In the genomic region with DNA sequence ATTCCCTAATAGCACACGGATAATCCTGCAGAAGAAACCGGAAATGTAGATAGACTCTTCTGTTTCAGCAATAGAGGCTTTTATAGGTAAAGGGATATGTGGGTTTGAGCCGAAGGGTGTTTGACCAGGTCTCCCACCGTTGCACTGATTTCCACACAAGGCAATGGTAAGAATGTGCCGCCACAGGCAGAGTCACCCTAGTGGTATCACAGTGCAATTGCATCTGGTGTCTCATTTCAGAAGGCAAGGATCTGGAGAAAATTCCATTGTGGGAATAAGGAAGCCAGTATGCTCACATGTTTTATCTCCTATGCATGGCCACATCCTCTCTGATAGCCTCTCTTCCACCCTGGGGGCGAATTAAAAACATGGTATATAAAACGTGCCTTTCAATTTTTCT, we compare ENCODE assay signal across 18 mouse cellular contexts.
DNase-seq lines count a peak whose midpoint lies in the region; ATAC-seq and TF ChIP-seq lines count a peak whose summit lies in the region.
"Had no signal": no experiment of that assay in that cellular context is flagged by ENCODE, and none has a peak within 500 bp of the region (broad histone marks: within the 10 kb centered on the region; RNA-seq: fewer than 3 reads in every experiment).

No protein-coding gene starts in this region.

- 0 out of 2 replicates have a peak, but pooled peaks have one; percentile 13 for TF ChIP-seq CTCF in heart, postnatal 0 days (IDR thresholded peaks at IDR 0.05; ENCODE audit: low read depth)
- 0 out of 2 replicates have a peak, but pooled peaks have one; percentile 10 for TF ChIP-seq CTCF in lung, adult 2 months (IDR thresholded peaks at IDR 0.05; ENCODE audit: insufficient read depth, low read length)

- DNase-seq in heart, postnatal 0 days (ENCODE audit: low spot score) = no peak
- no peak for DNase-seq in heart, embryonic 10.5 days (ENCODE audit: low spot score)
- no peak for DNase-seq in lung, adult 2 months
- no peak for DNase-seq in lung, adult 18-20 months
- peak; percentile 74 for DNase-seq in ES-CJ7 (ENCODE audit: low read depth, low spot score)
- no peak for DNase-seq in embryo, embryonic 10 days (ENCODE audit: low spot score)
- no peak for DNase-seq in spleen, postnatal 36 days (ENCODE audit: low spot score in 2 of 2)
- DNase-seq: adrenal gland, postnatal 10 days; cerebellum, postnatal 14 days; kidney, adult 9 months; retina, postnatal 1 day; thymus, postnatal 25 days had no signal

- H3K27ac ChIP-seq in heart, postnatal 0 days (ENCODE audit: low read depth) = no peak overlapping the region
- H3K27ac ChIP-seq in heart, embryonic 10.5 days = no peak overlapping the region
- H3K27ac ChIP-seq: embryonic facial prominence, embryonic 12.5 days; forebrain, embryonic 10.5 days; hindbrain, embryonic 14.5 days; liver, embryonic 15.5 days; neural tube, embryonic 15.5 days had no signal

- no peak overlapping the region for H3K4me2 ChIP-seq in heart, postnatal 0 days (ENCODE audit: low read depth, low read length)
- H3K4me2 ChIP-seq: embryonic facial prominence, embryonic 12.5 days; hindbrain, embryonic 14.5 days; liver, embryonic 15.5 days; neural tube, embryonic 15.5 days had no signal

- ATAC-seq in heart, postnatal 0 days (ENCODE audit: insufficient read depth, low read depth) = no peak
- 0 out of 2 replicates have a peak, but pooled peaks have one; percentile 36 for ATAC-seq in erythroblast, adult 5-6 weeks (replicated peaks; ENCODE audit: low FRiP score, poor library complexity, severe bottlenecking)

- H3K9me3 ChIP-seq in heart, postnatal 0 days (replicated peaks; ENCODE audit: control insufficient read depth, low read length) = no peaks in the 10 kb centered on the region
- no peaks in the 10 kb centered on the region for H3K9me3 ChIP-seq in heart, embryonic 10.5 days
- H3K9me3 ChIP-seq: embryonic facial prominence, embryonic 12.5 days; liver, embryonic 15.5 days; neural tube, embryonic 15.5 days had no signal

- no peak for TF ChIP-seq EP300 in heart, postnatal 0 days (IDR thresholded peaks at IDR 0.05; ENCODE audit: low read depth)

- H3K4me3 ChIP-seq in heart, postnatal 0 days (ENCODE audit: low read depth, low read length) = no peak overlapping the region
- H3K4me3 ChIP-seq in heart, embryonic 10.5 days = no peak overlapping the region
- no peak overlapping the region for H3K4me3 ChIP-seq in lung, adult 2 months (replicated peaks; ENCODE audit: extremely low read depth, low read depth, low read length)
- H3K4me3 ChIP-seq: embryonic facial prominence, embryonic 12.5 days; forebrain, embryonic 10.5 days; liver, embryonic 15.5 days; neural tube, embryonic 15.5 days had no signal

- H3K9ac ChIP-seq in heart, postnatal 0 days (replicated peaks; ENCODE audit: low read depth, low read length) = no peak overlapping the region
- H3K9ac ChIP-seq: embryonic facial prominence, embryonic 12.5 days; hindbrain, embryonic 14.5 days; liver, embryonic 15.5 days; neural tube, embryonic 15.5 days had no signal

- WGBS in heart, postnatal 0 days = 74% methylated on average over 7 of the region's 7 CpGs
- WGBS in heart, embryonic 10.5 days = 64% methylated on average over 7 of the region's 7 CpGs
- WGBS in lung, adult 2 months = 83% methylated on average over 7 of the region's 7 CpGs

- H3K4me1 ChIP-seq in heart, postnatal 0 days (ENCODE audit: control insufficient read depth, insufficient read depth) = peaks cover 9% of the 10 kb centered on the region; the same call in 1 of the 2 replicates
- peaks cover 30% of the 10 kb centered on the region for H3K4me1 ChIP-seq in heart, embryonic 10.5 days
- H3K4me1 ChIP-seq in lung, adult 2 months (ENCODE audit: control insufficient read depth, insufficient read depth, low read length) = no peaks in the 10 kb centered on the region

- no peak for TF ChIP-seq POLR2A in lung, adult 2 months (IDR thresholded peaks at IDR 0.05; ENCODE audit: borderline replicate concordance, extremely low read depth, low read depth, low read length)

- no peaks in the 10 kb centered on the region for H3K27me3 ChIP-seq in heart, postnatal 0 days (ENCODE audit: control insufficient read depth, insufficient read depth, low read length)
- H3K27me3 ChIP-seq in heart, embryonic 10.5 days (ENCODE audit: insufficient read depth, poor library complexity, severe bottlenecking) = 0 out of 2 replicates have a peak, but pooled peaks cover 8% of the 10 kb centered on the region
- H3K27me3 ChIP-seq: embryonic facial prominence, embryonic 12.5 days; liver, embryonic 15.5 days; neural tube, embryonic 15.5 days had no signal

- no peaks in the 10 kb centered on the region for H3K36me3 ChIP-seq in heart, postnatal 0 days (replicated peaks; ENCODE audit: control insufficient read depth, insufficient read depth, low read length)
- no peaks in the 10 kb centered on the region for H3K36me3 ChIP-seq in heart, embryonic 10.5 days
- H3K36me3 ChIP-seq: embryonic facial prominence, embryonic 12.5 days; forebrain, embryonic 10.5 days; liver, embryonic 15.5 days; neural tube, embryonic 15.5 days had no signal
